Mouse (Mus musculus) B cell, adult 62 days (primary cell): ENCODE results near the gene Tmem238l. TPM values are rescaled to one million over a fixed set of nuclear protein-coding genes. Genes with fewer than 3 reads are reported as not detected.

Experiments used
- total RNA-seq: library from RNA; stranded (reverse); gene quantifications from 4 replicates; pipeline ENCODE4 v1.2.4, GENCODE M21; 2023

Gene Tmem238l
- not detected in 4 replicates for total RNA-seq

DNA sequence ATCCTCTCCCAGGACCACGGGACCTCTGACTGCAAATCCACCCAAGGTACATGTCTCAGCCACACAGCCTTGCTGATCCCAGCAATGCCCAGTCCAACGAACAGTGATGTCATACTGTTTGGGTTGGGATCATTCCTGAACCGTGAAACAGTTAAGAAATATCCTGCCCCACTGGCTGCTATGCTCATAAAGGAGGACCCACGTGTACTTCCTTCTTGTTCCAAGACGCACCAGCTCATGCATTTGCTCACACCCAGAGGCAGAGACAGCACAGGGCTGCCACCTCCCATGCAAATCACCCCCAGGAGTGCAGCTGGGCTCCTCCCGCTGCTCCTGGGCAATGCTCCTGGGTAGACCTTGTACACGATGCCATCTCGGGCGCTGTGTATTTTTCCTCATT lies at the start of gene Tmem238l:
Tmem238l (plus strand) TSS at position 336 of the 400 bp plus-strand sequence.

DNA sequence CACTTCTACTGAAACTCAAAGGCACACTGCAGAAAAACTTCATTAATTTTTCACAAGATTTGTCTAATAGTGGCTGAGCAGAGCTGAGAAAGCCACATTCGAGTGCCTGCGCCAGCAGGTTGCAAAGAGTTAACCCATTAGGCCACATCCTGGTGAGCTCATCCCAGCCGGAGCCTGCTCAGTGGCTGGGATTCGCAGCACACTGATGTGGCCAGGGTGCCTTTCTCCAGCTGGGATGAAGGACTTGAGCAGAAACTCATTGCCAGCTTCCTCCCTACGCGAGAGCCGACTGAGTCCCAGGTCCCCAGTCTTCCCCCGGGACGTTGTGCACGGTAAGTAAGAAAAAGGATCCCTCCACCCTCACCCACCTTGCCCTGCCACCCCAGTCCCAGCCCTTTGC lies 44.6 kb upstream of the Tmem238l start, which contains the start of gene Pirt:
Pirt (plus strand) TSS at position 171 of the 400 bp plus-strand sequence.

Other genes starting within 250 kb of the Tmem238l start
- not detected in 4 replicates for gene Pirt, start 44.7 kb upstream of the Tmem238l start, total RNA-seq
- gene Tmem220, start 68.5 kb downstream of the Tmem238l start, total RNA-seq: 0.60 to 1.5 TPM in 2 of 4 replicates, not detected in the others
- 28.5 to 34.6 TPM (median 31.3 TPM) in 4 replicates for gene Adprm, start 96.0 kb downstream of the Tmem238l start, total RNA-seq
- gene Sco1, start 96.0 kb downstream of the Tmem238l start, total RNA-seq: 9.5 to 12.5 TPM (median 10.8 TPM) in 4 replicates
- gene Myh3, start 121.7 kb downstream of the Tmem238l start, total RNA-seq: 0.12 to 0.13 TPM in 2 of 4 replicates, not detected in the others
- gene Myh2, start 214.4 kb downstream of the Tmem238l start, total RNA-seq: not detected in 4 replicates
- gene Myh1, start 243.4 kb downstream of the Tmem238l start, total RNA-seq: not detected in 4 replicates